Mouse (Mus musculus): Measurements from ENCODE around the gene Pafah2. TPM values are rescaled to one million over a fixed set of nuclear protein-coding genes. Genes with fewer than 3 reads are reported as not detected.

Gene Pafah2
- 11.1 and 12.8 TPM in 2 replicates for polyA plus RNA-seq (2014; fragmentation: Nextera tagmentation; extraction: Ambion mirVana)

GRCm38 (mm10) chr4:134395977-134396825 is at the start of gene Pafah2:
Gene Pafah2 (plus strand): TSS chr4:134396320.
- no peaks in the 10 kb centered on the region for H3K9me3 ChIP-seq (ENCODE audit: control insufficient read depth, low read length)
- ATAC-seq (ENCODE audit: insufficient number of reproducible peaks, insufficient read depth, low FRiP score, low read depth) = peak; percentile 96
- H3K9ac ChIP-seq (ENCODE audit: low read length) = peak within 1 kb of the TSS; percentile 83
- peaks cover 4 to 23% of the 10 kb centered on the region in 2 experiments for H3K4me1 ChIP-seq (ENCODE audit: control insufficient read depth in 2 of 2, insufficient read depth in 2 of 2, low read length in 2 of 2)
- peak within 1 kb of the TSS; percentile 86 to 92 for H3K27ac ChIP-seq (replicated peaks in 1 of 2; ENCODE audit: control insufficient read depth in 1 of 2, insufficient read depth in 1 of 2, low read depth in 2 of 2, low read length in 2 of 2)
- WGBS = under 1% methylated on average over 31 of the region's 31 CpGs
- H3K27me3 ChIP-seq (ENCODE audit: control insufficient read depth, insufficient read depth, low read length) = no peaks in the 10 kb centered on the region
- H3K4me2 ChIP-seq (ENCODE audit: low read length) = peak within 1 kb of the TSS; percentile 90
- no peaks in the 10 kb centered on the region for H3K36me3 ChIP-seq (ENCODE audit: control insufficient read depth, insufficient read depth, low read length)
- H3K4me3 ChIP-seq (ENCODE audit: control insufficient read depth in 1 of 2, insufficient read depth in 1 of 2, low read depth in 1 of 2, low read length in 2 of 2) = peak within 1 kb of the TSS; percentile 55 to 61

GRCm38 (mm10) chr4:134348078-134348477 is 48.0 kb upstream of the Pafah2 start:
- H3K4me2 ChIP-seq (ENCODE audit: low read length) = no peak overlapping the region
- ATAC-seq (ENCODE audit: insufficient number of reproducible peaks, insufficient read depth, low FRiP score, low read depth) = no peak
- no peak overlapping the region for H3K27ac ChIP-seq (replicated peaks in 1 of 2; ENCODE audit: control insufficient read depth in 1 of 2, insufficient read depth in 1 of 2, low read depth in 2 of 2, low read length in 2 of 2)

DNA sequence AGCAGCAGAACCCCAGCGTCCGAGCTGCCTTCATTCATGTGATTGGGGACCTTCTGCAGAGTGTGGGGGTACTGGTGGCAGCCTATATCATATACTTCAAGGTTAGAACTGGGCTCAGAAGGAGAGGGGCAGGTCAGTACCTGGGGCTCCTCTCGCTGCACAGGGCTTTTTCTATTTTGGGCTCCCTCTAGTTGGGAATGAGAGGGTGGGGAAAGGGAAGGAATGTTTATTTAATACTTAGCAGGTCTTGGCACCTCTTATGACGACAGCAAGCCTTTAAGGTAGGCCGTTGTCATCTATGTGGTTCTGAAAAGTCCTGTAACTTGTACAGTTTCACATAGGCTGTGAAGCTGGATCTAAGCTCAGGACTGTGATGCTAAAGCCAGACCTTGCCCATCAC is 47.6 kb upstream of the Pafah2 start:
- Histone ChIP-seq H3K27me3 (ENCODE audit: control insufficient read depth, insufficient read depth, low read length) (peaks cover 15% of the 10 kb centered on the region), H3K9ac (ENCODE audit: low read length) (no peak overlapping the region), H3K9me3 (ENCODE audit: control insufficient read depth, low read length) (no peaks in the 10 kb centered on the region), H3K4me3 (ENCODE audit: control insufficient read depth in 1 of 2, insufficient read depth in 1 of 2, low read depth in 1 of 2, low read length in 2 of 2) (no peak overlapping the region), H3K4me2 (ENCODE audit: low read length) (no peak overlapping the region), H3K27ac (replicated peaks in 1 of 2; ENCODE audit: control insufficient read depth in 1 of 2, insufficient read depth in 1 of 2, low read depth in 2 of 2, low read length in 2 of 2) (no peak overlapping the region), H3K36me3 (ENCODE audit: control insufficient read depth, insufficient read depth, low read length) (no peaks in the 10 kb centered on the region), H3K4me1 (ENCODE audit: control insufficient read depth in 2 of 2, insufficient read depth in 2 of 2, low read length in 2 of 2) (peaks cover 23 to 29% of the 10 kb centered on the region in 2 experiments)
- WGBS = 36% methylated on average over 5 of the region's 5 CpGs
- ATAC-seq (ENCODE audit: insufficient number of reproducible peaks, insufficient read depth, low FRiP score, low read depth) = no peak

More at GRCm38 (mm10) chr4:134348078-134348477, 48.0 kb upstream of the Pafah2 start:
- WGBS = 47% methylated on average over 11 of the region's 11 CpGs
- H3K4me1 ChIP-seq (ENCODE audit: control insufficient read depth in 2 of 2, insufficient read depth in 2 of 2, low read length in 2 of 2) = peaks cover 26 to 32% of the 10 kb centered on the region in 2 experiments
- H3K4me3 ChIP-seq (ENCODE audit: control insufficient read depth in 1 of 2, insufficient read depth in 1 of 2, low read depth in 1 of 2, low read length in 2 of 2) = no peak overlapping the region
- no peaks in the 10 kb centered on the region for H3K36me3 ChIP-seq (ENCODE audit: control insufficient read depth, insufficient read depth, low read length)
- no peak overlapping the region for H3K9ac ChIP-seq (ENCODE audit: low read length)
- H3K27me3 ChIP-seq (ENCODE audit: control insufficient read depth, insufficient read depth, low read length) = peaks cover 20% of the 10 kb centered on the region
- no peaks in the 10 kb centered on the region for H3K9me3 ChIP-seq (ENCODE audit: control insufficient read depth, low read length)

- WGBS = 91% methylated on average over 7 of the region's 7 CpGs
These were observed 46.3 kb upstream of the Pafah2 start for GRCm38 (mm10) chr4:134349829-134350228.

DNA sequence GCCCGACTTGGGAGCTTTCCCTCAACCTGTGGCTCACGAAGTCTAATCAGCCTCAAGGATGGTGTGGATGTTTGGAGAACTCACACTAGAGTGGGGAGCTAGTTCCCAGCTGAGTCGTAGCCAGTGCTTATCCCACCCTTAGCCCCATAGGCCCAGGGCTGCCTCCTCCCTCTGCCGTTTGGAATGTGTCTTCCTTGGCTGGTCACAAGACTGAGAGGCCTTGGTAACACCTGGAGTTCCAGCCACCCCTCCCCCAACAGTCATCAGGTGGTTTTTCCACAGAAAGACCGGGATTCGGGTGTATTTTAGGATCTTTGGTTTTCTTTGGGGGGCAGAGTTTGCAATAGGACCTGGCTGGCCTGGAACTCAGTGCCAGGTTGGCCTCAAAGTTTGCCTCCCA is 45.5 kb upstream of the Pafah2 start:
- no peak for ATAC-seq (ENCODE audit: insufficient number of reproducible peaks, insufficient read depth, low FRiP score, low read depth)
- H3K9me3 ChIP-seq (ENCODE audit: control insufficient read depth, low read length) = no peaks in the 10 kb centered on the region
- H3K9ac ChIP-seq (ENCODE audit: low read length) = no peak overlapping the region
- H3K36me3 ChIP-seq (ENCODE audit: control insufficient read depth, insufficient read depth, low read length) = no peaks in the 10 kb centered on the region
- H3K27ac ChIP-seq (replicated peaks in 1 of 2; ENCODE audit: control insufficient read depth in 1 of 2, insufficient read depth in 1 of 2, low read depth in 2 of 2, low read length in 2 of 2) = no peak overlapping the region
- H3K27me3 ChIP-seq (ENCODE audit: control insufficient read depth, insufficient read depth, low read length) = peaks cover 2% of the 10 kb centered on the region
- H3K4me1 ChIP-seq (ENCODE audit: control insufficient read depth in 2 of 2, insufficient read depth in 2 of 2, low read length in 2 of 2) = peaks cover 29 to 38% of the 10 kb centered on the region in 2 experiments
- no peak overlapping the region for H3K4me2 ChIP-seq (ENCODE audit: low read length)
- no peak overlapping the region for H3K4me3 ChIP-seq (ENCODE audit: control insufficient read depth in 1 of 2, insufficient read depth in 1 of 2, low read depth in 1 of 2, low read length in 2 of 2)
- WGBS = 90% methylated on average over 6 of the region's 6 CpGs

More at GRCm38 (mm10) chr4:134349829-134350228, 46.3 kb upstream of the Pafah2 start:
- no peak overlapping the region for H3K4me3 ChIP-seq (ENCODE audit: control insufficient read depth in 1 of 2, insufficient read depth in 1 of 2, low read depth in 1 of 2, low read length in 2 of 2)
- H3K36me3 ChIP-seq (ENCODE audit: control insufficient read depth, insufficient read depth, low read length) = no peaks in the 10 kb centered on the region
- no peak overlapping the region for H3K27ac ChIP-seq (replicated peaks in 1 of 2; ENCODE audit: control insufficient read depth in 1 of 2, insufficient read depth in 1 of 2, low read depth in 2 of 2, low read length in 2 of 2)
- H3K4me1 ChIP-seq (ENCODE audit: control insufficient read depth in 2 of 2, insufficient read depth in 2 of 2, low read length in 2 of 2) = peaks cover 24 to 31% of the 10 kb centered on the region in 2 experiments
- H3K9me3 ChIP-seq (ENCODE audit: control insufficient read depth, low read length) = no peaks in the 10 kb centered on the region
- H3K9ac ChIP-seq (ENCODE audit: low read length) = no peak overlapping the region
- peaks cover 6% of the 10 kb centered on the region for H3K27me3 ChIP-seq (ENCODE audit: control insufficient read depth, insufficient read depth, low read length)
- no peak overlapping the region for H3K4me2 ChIP-seq (ENCODE audit: low read length)
- no peak for ATAC-seq (ENCODE audit: insufficient number of reproducible peaks, insufficient read depth, low FRiP score, low read depth)

DNA sequence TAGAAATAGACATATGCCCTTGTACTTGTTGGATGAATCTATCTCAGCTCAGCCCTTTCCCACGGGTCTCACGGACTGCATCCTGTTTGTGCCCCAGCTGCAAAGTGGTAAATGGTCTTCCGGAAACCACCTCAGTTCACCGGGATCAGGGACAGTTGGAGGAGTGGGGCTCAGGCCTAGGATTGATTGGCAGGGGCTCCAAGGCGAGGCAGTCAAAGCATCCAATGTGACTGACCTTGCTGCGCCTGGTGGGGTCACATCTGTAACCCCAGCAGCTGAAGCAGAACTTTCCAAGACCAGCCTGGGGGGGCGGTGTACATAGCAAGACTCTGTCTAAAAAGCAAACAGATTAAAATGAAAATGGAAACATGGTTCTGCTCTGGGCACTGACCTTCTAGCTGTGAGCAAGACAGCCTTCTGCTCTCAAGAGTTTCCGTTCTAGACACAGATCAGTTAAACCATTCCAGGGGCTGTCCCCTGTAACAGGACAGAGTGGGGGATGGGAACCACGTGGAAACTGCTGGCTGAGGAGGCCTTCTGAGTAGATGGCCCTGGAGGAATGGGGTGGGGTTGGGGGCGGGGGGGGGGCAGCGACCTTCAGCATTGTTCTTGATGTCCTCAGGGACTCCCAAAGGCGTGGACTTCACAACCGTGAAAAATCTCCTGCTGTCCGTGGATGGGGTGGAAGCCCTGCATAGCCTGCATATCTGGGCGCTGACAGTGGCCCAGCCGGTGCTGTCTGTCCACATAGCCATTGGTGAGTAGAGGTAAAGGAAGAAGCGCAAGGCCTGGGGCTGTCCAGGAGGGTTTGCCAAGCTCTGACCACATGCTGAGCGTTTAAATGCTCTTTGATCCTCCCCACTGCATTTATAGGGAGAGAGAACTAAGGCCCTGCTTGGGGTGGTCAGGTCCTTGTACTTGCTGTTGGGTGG is 44.5 kb upstream of the Pafah2 start:
- WGBS = 37% methylated on average over 18 of the region's 18 CpGs
- no peak overlapping the region for H3K4me2 ChIP-seq (ENCODE audit: low read length)
- no peaks in the 10 kb centered on the region for H3K36me3 ChIP-seq (ENCODE audit: control insufficient read depth, insufficient read depth, low read length)
- H3K4me3 ChIP-seq (ENCODE audit: control insufficient read depth in 1 of 2, insufficient read depth in 1 of 2, low read depth in 1 of 2, low read length in 2 of 2) = no peak overlapping the region
- H3K27ac ChIP-seq (replicated peaks in 1 of 2; ENCODE audit: control insufficient read depth in 1 of 2, insufficient read depth in 1 of 2, low read depth in 2 of 2, low read length in 2 of 2) = peak overlapping the region in 1 of 2 experiments; percentile 46; a peak in 2 of 4 replicates
- no peaks in the 10 kb centered on the region for H3K9me3 ChIP-seq (ENCODE audit: control insufficient read depth, low read length)
- H3K4me1 ChIP-seq (ENCODE audit: control insufficient read depth in 2 of 2, insufficient read depth in 2 of 2, low read length in 2 of 2) = peaks cover 38 to 48% of the 10 kb centered on the region in 2 experiments
- no peak; the same call in 1 of the 2 replicates for ATAC-seq (ENCODE audit: insufficient number of reproducible peaks, insufficient read depth, low FRiP score, low read depth)
- no peaks in the 10 kb centered on the region for H3K27me3 ChIP-seq (ENCODE audit: control insufficient read depth, insufficient read depth, low read length)
- peak overlapping the region; percentile 17; the same call in 1 of the 2 replicates for H3K9ac ChIP-seq (ENCODE audit: low read length)

DNA sequence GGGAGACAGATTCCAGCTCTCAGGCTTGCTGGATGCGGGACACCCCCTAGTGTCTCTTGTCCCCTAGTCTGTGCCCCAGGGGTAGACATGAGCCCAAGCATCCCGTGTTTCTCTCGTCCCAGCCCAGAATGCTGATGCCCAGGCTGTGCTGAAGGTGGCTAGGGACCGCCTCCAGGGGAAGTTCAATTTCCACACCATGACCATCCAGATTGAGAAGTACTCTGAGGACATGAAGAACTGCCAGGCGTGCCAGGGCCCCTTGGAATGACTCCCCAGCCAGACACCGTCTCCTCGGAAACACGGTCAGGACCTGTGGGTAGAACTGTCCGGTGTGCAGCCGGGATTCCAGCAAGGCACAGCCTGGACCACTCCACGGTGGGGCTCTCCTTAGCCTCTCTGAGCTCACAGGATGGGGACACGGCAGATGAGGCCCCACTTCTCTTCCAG is 43.8 kb upstream of the Pafah2 start:
- no peaks in the 10 kb centered on the region for H3K36me3 ChIP-seq (ENCODE audit: control insufficient read depth, insufficient read depth, low read length)
- peak overlapping the region in 1 of 2 experiments; percentile 46; a peak in 1 of 4 replicates for H3K27ac ChIP-seq (replicated peaks in 1 of 2; ENCODE audit: control insufficient read depth in 1 of 2, insufficient read depth in 1 of 2, low read depth in 2 of 2, low read length in 2 of 2)
- ATAC-seq (ENCODE audit: insufficient number of reproducible peaks, insufficient read depth, low FRiP score, low read depth) = no peak
- H3K27me3 ChIP-seq (ENCODE audit: control insufficient read depth, insufficient read depth, low read length) = no peaks in the 10 kb centered on the region
- H3K9me3 ChIP-seq (ENCODE audit: control insufficient read depth, low read length) = no peaks in the 10 kb centered on the region
- H3K4me2 ChIP-seq (ENCODE audit: low read length) = no peak overlapping the region
- H3K4me3 ChIP-seq (ENCODE audit: control insufficient read depth in 1 of 2, insufficient read depth in 1 of 2, low read depth in 1 of 2, low read length in 2 of 2) = no peak overlapping the region
- H3K9ac ChIP-seq (ENCODE audit: low read length) = peak overlapping the region; percentile 17; the same call in 1 of the 2 replicates
- 71% methylated on average over 12 of the region's 12 CpGs for WGBS
- H3K4me1 ChIP-seq (ENCODE audit: control insufficient read depth in 2 of 2, insufficient read depth in 2 of 2, low read length in 2 of 2) = peaks cover 40 to 50% of the 10 kb centered on the region in 2 experiments
